Mouse (Mus musculus) forebrain, embryonic 14.5 days (tissue): Measurements from ENCODE around the gene Orai3. TPM values are rescaled to one million over a fixed set of nuclear protein-coding genes. Genes with fewer than 3 reads are reported as not detected.

Experiments used
- ATAC-seq: fragments of 200-750 bp; cut with Nextera tagmentation; 2 replicates; pipeline ENCODE4 v1.8.0; 2017; ENCODE audit warnings: mild to moderate bottlenecking, moderate library complexity
- DNase-seq: peaks from one replicate; pipeline ENCODE4 v3.0.0-alpha.2; 2015; ENCODE audit warnings: low spot score
- H3K27ac ChIP-seq: fragments of 300-500 bp; sonication (generic); 2 replicates; pipeline ENCODE4 v1.5.1; 2014; ENCODE audit warnings: low read depth, mild to moderate bottlenecking, control low read depth, low read length, moderate library complexity
- H3K27me3 ChIP-seq: fragments of 300-500 bp; sonication (generic); replicated peaks from 2 replicates; pipeline ENCODE4 v1.6.1; 2014; ENCODE audit warnings: low read length, control low read depth, mixed read lengths; ENCODE audit not compliant: control insufficient read depth, insufficient read depth
- H3K36me3 ChIP-seq: fragments of 300-500 bp; sonication (generic); 2 replicates; pipeline ENCODE4 v1.6.1; 2014; ENCODE audit warnings: low read length, control low read depth; ENCODE audit not compliant: control insufficient read depth, insufficient read depth
- H3K4me1 ChIP-seq: fragments of 300-500 bp; sonication (generic); 2 replicates; pipeline ENCODE4 v1.6.1; 2014; ENCODE audit warnings: antibody characterized with exemption, low read length, control low read depth; ENCODE audit not compliant: control insufficient read depth, insufficient read depth
- H3K4me2 ChIP-seq: fragments of 300-500 bp; sonication (generic); 2 replicates; pipeline ENCODE4 v1.6.1; 2014; ENCODE audit warnings: mild to moderate bottlenecking, control low read depth, low read length
- H3K4me3 ChIP-seq: fragments of 300-500 bp; sonication (generic); 2 replicates; pipeline ENCODE4 v1.5.1; 2014; ENCODE audit warnings: low read depth, low read length, control low read depth
- H3K9ac ChIP-seq: fragments of 300-500 bp; sonication (generic); 2 replicates; pipeline ENCODE4 v1.6.1; 2014; ENCODE audit warnings: mild to moderate bottlenecking, low read length, control low read depth, moderate library complexity
- H3K9me3 ChIP-seq: fragments of 300-500 bp; sonication (generic); replicated peaks from 2 replicates; pipeline ENCODE4 v1.6.1; 2016; ENCODE audit warnings: low read length, control low read depth, mixed read lengths; ENCODE audit not compliant: control insufficient read depth
- WGBS: fragments of 180-500 bp; shearing (Covaris S2); extraction: QIAGEN DNeasy Blood & Tissue Kit; methylation state at CpG from one replicate; pipeline ENCODE4 v1.1.7; 2014; 5-methylcytosine and 5-hydroxymethylcytosine counted together
- polyA plus RNA-seq: library from polyadenylated mRNA; unstranded; fragments of >200 nt; fragmentation: Nextera tagmentation; extraction: Ambion mirVana; gene quantifications from 2 replicates; pipeline ENCODE4 v1.2.1, GENCODE M21; 2014

Orai3 gene
- polyA plus RNA-seq, 1 experiment from 2014 or later = 3.3 TPM

- H3K27me3 ChIP-seq = no peaks in the 10 kb centered on the region
- ATAC-seq (peak; percentile 42; the same call in 1 of the 2 replicates), DNase-seq (no peak)
- peaks cover 46% of the 10 kb centered on the region for H3K36me3 ChIP-seq
- H3K27ac ChIP-seq = peak overlapping the region; percentile 72; the same call in 1 of the 2 replicates
- WGBS = 71% methylated on average over 4 of the region's 4 CpGs
- H3K4me1 ChIP-seq = no peaks in the 10 kb centered on the region
- no peak overlapping the region; the same call in 1 of the 2 replicates for H3K4me2 ChIP-seq
- H3K9me3 ChIP-seq = no peaks in the 10 kb centered on the region
- H3K4me3 ChIP-seq = no peak overlapping the region
- H3K9ac ChIP-seq = no peak overlapping the region
These were observed 44.2 kb downstream of the Orai3 start for GRCm38 (mm10) chr7:127813821-127814220.

GRCm38 (mm10) chr7:127814241-127814921 is 44.8 kb downstream of the Orai3 start:
- 52% methylated on average over 19 of the region's 19 CpGs for WGBS
- Histone ChIP-seq H3K27ac (peak overlapping the region; percentile 72), H3K4me2 (peak overlapping the region; percentile 9; the same call in 1 of the 2 replicates), H3K9me3 (no peaks in the 10 kb centered on the region), H3K36me3 (peaks cover 42% of the 10 kb centered on the region), H3K4me1 (no peaks in the 10 kb centered on the region), H3K27me3 (no peaks in the 10 kb centered on the region), H3K4me3 (no peak overlapping the region), H3K9ac (no peak overlapping the region)
- peak; percentile 89 for DNase-seq
- ATAC-seq = peak; percentile 92

GRCm38 (mm10) chr7:127815116-127815665 is 45.6 kb downstream of the Orai3 start:
- DNase-seq = no peak

GRCm38 (mm10) chr7:127815954-127816821 is 46.6 kb downstream of the Orai3 start:
- H3K9ac ChIP-seq = no peak overlapping the region
- H3K9me3 ChIP-seq = no peaks in the 10 kb centered on the region
- no peak overlapping the region for H3K4me2 ChIP-seq
- ATAC-seq (no peak), DNase-seq (no peak)
- H3K4me1 ChIP-seq = no peaks in the 10 kb centered on the region
- 74% methylated on average over 15 of the region's 15 CpGs for WGBS
- no peaks in the 10 kb centered on the region for H3K27me3 ChIP-seq
- no peak overlapping the region for H3K4me3 ChIP-seq
- H3K27ac ChIP-seq = no peak overlapping the region
- peaks cover 27% of the 10 kb centered on the region for H3K36me3 ChIP-seq

More at GRCm38 (mm10) chr7:127815116-127815665, 45.6 kb downstream of the Orai3 start:
- Histone ChIP-seq H3K4me3 (no peak overlapping the region), H3K27ac (peak overlapping the region; percentile 72), H3K27me3 (no peaks in the 10 kb centered on the region), H3K9ac (0 out of 2 replicates have a peak overlapping the region, but pooled peaks have one; percentile 13), H3K4me1 (no peaks in the 10 kb centered on the region), H3K36me3 (peaks cover 34% of the 10 kb centered on the region), H3K9me3 (no peaks in the 10 kb centered on the region), H3K4me2 (no peak overlapping the region)
- WGBS = 94% methylated on average over 15 of the region's 15 CpGs
- ATAC-seq = no peak

- ATAC-seq = no peak
- no peaks in the 10 kb centered on the region for H3K4me1 ChIP-seq
- H3K36me3 ChIP-seq = peaks cover 25% of the 10 kb centered on the region
- H3K27me3 ChIP-seq = no peaks in the 10 kb centered on the region
- H3K9ac ChIP-seq = no peak overlapping the region
- no peak overlapping the region for H3K27ac ChIP-seq
- no peak for DNase-seq
- 84% methylated on average over 7 of the region's 7 CpGs for WGBS
- H3K4me3 ChIP-seq = no peak overlapping the region
- H3K9me3 ChIP-seq = no peaks in the 10 kb centered on the region
- no peak overlapping the region for H3K4me2 ChIP-seq
These were observed 47.4 kb downstream of the Orai3 start for GRCm38 (mm10) chr7:127817053-127817452.

- H3K4me2 ChIP-seq = no peak overlapping the region
- no peak overlapping the region for H3K4me3 ChIP-seq
- H3K36me3 ChIP-seq = peaks cover 18% of the 10 kb centered on the region
- H3K4me1 ChIP-seq = 0 out of 2 replicates have a peak, but pooled peaks cover under 1% of the 10 kb centered on the region
- DNase-seq = no peak
- ATAC-seq = no peak
- no peaks in the 10 kb centered on the region for H3K27me3 ChIP-seq
- H3K9me3 ChIP-seq = no peaks in the 10 kb centered on the region
- no peak overlapping the region for H3K9ac ChIP-seq
- H3K27ac ChIP-seq = no peak overlapping the region
- 91% methylated on average over 5 of the region's 5 CpGs for WGBS
These were observed 48.2 kb downstream of the Orai3 start for GRCm38 (mm10) chr7:127817776-127818175.

GRCm38 (mm10) chr7:127820836-127821509 is 51.4 kb downstream of the Orai3 start:
- 72% methylated on average over 13 of the region's 13 CpGs for WGBS
- H3K9me3 ChIP-seq = no peaks in the 10 kb centered on the region
- H3K4me3 ChIP-seq = no peak overlapping the region
- no peaks in the 10 kb centered on the region for H3K27me3 ChIP-seq
- H3K9ac ChIP-seq = no peak overlapping the region
- no peak overlapping the region for H3K4me2 ChIP-seq
- DNase-seq (no peak), ATAC-seq (no peak)
- no peaks in the 10 kb centered on the region for H3K36me3 ChIP-seq
- H3K4me1 ChIP-seq = 0 out of 2 replicates have a peak, but pooled peaks cover 5% of the 10 kb centered on the region
- H3K27ac ChIP-seq = no peak overlapping the region

- 91% methylated on average over 3 of the region's 3 CpGs for WGBS
- no peaks in the 10 kb centered on the region for H3K27me3 ChIP-seq
- no peaks in the 10 kb centered on the region for H3K9me3 ChIP-seq
- ATAC-seq = no peak
- no peaks in the 10 kb centered on the region for H3K36me3 ChIP-seq
- H3K9ac ChIP-seq = no peak overlapping the region
- no peak overlapping the region for H3K4me2 ChIP-seq
- H3K27ac ChIP-seq = no peak overlapping the region
- H3K4me1 ChIP-seq = 0 out of 2 replicates have a peak, but pooled peaks cover 5% of the 10 kb centered on the region
- DNase-seq = no peak
- H3K4me3 ChIP-seq = no peak overlapping the region
These were observed 52.9 kb downstream of the Orai3 start for GRCm38 (mm10) chr7:127822494-127822893.
